Mouse (Mus musculus) retina, adult 2 months (tissue): ENCODE results near the gene Urb2.

Experiments used
- DNase-seq: peaks from one replicate; pipeline ENCODE4 v3.0.0-alpha.2; 2012; ENCODE audit warnings: low read depth, low spot score

Urb2 gene

DNA sequence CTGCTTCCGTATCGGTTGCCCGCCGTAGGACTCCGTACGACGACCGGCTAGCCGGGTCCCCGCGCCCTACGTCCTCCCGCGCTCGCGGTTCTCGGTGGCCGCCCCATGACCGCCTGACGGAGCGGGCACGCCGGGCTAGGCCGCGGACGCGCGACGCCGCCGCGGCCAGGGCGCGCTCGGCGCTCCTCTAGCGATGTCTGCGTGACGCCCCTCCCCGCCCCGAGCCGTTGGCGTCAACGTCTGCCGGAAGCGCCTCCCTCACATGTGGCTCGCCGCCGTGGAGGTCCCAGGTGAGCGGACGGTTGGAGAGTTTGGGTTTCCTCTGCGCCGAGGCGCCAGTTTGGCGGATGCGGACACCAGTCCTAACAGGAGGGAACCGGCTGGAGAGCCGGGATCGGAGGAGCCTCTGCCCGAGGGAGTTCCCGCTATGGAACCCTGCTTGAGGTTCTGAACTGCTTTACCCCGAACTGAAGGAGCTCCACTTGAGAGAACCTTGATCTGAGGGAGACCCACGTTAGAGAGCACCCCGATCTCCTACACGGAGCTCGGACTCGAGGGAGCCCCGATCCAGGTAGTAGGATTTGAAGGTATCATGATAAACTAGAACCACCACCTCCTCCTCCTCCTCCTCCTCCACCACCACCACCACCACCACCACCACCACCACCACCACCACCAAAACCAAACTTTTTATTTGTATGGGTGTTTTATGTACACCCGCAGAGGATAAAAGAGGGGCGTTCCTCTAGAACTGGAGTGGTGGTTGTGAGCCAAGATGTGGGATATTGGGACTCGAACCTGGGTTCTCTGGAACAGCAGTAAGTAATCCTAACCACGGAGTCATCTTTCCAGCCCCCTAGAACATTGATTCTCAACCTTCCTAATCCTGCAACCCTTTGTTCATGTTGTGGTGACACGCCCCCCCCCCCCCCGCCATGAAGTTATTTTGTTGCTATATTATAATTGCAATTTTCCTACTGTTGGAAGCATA, at the start of gene Urb2, which contains the start of gene Taf5l:
TSS of gene Urb2 (plus strand) at position 272 of the 991 bp plus-strand sequence.
TSS of gene Taf5l (minus strand) at position 161 of the 991 bp plus-strand sequence.
- peak; percentile 77 for DNase-seq

GRCm38 (mm10) chr8:123973495-123973894, 47.8 kb upstream of the Urb2 start:
- no peak for DNase-seq

GRCm38 (mm10) chr8:123977499-123977898, 43.8 kb upstream of the Urb2 start:
- no peak for DNase-seq

DNA sequence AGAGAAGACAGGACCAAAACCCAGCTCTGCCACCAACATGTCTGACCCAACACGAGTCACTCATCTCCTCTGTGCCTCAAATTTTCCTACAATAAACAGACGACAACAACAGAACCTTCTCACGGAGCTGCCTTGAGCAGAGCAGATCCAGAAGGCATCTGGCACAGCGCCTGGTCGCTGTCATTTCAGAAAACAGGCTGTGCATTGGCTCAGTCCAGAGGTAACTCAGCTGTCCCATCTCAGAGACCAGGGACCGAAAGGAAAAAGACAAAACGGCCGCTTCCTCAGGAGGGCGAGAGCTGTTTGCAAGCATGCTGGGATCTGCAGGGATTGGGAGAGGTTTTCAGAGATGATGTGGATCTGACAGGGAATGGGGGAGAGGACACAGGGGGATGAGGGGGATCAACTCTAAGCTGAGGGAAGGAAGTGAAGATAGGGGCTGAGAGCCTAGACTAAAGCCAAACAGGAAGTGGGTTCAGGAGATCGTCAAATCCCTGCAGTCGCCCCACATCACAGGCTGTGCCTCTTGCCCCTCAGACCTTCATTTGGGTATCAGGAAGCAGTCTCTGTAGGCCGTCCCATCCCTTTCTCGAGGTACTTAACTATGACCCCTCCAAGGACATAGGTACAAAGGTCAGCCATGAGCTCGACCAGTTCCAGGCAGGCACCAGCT, 43.0 kb upstream of the Urb2 start:
- no peak for DNase-seq

GRCm38 (mm10) chr8:123978926-123979325, 42.4 kb upstream of the Urb2 start:
- no peak for DNase-seq

GRCm38 (mm10) chr8:123980239-123980638, 41.1 kb upstream of the Urb2 start:
- DNase-seq, result no peak

DNA sequence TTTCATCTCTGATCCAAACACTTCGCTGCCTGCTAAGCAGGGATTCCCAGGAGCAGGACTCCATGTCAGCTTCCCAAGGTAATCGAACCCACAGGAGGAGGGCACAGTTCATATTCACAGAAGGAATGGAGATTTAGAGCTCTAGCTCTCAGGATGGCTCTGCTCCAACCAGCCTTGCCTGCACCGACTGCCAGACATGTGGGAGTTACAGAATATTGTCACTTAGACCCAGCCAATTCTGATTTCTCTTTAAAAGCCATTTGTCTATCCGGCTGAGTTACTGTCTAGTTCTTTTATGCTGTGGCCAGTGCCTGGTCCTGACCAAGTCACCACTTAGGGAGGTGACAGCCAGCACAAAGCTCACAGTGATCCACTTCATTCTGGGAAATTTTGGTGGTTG, 39.6 kb upstream of the Urb2 start:
- no peak for DNase-seq

DNA sequence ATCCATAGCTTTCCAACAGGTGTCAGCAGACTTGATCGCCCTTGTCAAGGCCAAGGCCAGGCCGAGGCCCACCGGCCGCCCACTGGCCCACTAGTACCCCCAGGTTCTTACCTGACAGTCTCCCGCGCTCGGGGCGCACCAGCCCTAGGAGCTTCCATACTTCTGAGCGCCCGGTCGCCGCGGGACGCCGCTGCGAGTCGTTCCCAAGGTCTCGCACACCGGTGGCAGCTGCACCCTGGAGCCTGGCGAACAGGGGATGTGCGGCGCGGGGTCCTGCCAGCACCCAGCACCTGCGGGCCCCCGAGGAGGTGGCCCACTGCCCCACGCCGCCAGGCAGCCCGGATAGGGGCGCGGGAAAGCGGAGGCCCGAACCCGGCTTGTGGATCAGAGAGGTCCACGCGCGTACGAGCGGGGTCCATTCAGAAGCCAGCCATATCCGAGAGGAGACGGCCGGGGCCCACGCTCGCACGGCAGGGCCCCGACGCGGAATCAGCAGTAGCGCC, 39.0 kb upstream of the Urb2 start:
- no peak for DNase-seq

DNA sequence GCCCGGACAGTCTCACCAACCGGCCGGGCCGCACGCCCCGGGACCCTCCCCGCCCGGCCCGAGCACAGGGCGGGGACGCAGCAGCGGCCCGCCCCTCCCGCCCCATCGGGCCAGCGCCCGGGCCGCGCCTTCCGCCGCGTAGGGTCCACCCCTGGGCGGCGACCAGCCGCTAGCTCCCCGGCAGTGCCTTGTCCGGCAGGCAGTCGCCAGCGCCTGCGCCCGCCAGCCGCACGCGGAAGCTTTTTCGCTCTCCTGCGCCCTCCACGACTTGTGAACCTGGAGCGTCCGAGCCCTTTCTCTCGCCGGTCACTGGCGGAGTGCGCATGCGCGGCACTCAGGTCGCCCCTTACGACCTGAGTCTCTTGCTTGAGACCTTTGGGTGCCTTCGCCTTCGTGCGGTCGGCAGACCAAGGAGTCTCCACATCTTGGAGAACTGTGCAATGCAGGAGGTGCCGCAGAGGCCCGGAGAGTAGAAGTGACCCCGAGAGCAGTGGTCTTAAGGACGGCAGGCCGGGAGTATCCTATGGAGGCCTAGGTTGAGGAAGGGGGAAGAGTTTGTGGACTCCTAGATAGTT, 38.4 kb upstream of the Urb2 start, which contains the start of gene Abcb10:
TSS of gene Abcb10 (minus strand) at position 297 of the 575 bp plus-strand sequence.
- DNase-seq, result peak; percentile 71

DNA sequence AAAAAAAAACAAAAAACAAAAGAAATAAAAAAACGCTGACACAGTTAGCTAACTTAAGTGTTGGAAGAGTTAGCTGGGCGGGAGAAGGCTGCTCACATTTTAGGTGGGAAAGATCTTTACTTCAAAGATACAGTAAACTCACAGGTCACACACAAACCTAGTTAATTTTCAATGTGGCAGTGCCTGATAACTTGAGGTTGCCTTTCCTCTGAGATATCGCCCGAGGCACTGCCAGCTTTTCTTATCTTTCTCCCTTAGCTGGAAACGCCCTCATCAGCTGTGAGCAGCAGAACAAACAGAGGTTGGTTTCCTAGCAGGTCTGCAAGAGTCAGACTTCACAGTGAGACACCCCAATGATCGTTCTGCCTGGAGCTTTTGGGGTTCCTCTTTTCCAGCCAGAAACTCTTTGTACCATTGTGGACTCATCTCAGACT, 32.7 kb upstream of the Urb2 start:
- no peak for DNase-seq

GRCm38 (mm10) chr8:123989128-123989527, 32.2 kb upstream of the Urb2 start:
- no peak for DNase-seq

- DNase-seq, result no peak
These were observed 30.8 kb upstream of the Urb2 start for GRCm38 (mm10) chr8:123990277-123991049.

DNA sequence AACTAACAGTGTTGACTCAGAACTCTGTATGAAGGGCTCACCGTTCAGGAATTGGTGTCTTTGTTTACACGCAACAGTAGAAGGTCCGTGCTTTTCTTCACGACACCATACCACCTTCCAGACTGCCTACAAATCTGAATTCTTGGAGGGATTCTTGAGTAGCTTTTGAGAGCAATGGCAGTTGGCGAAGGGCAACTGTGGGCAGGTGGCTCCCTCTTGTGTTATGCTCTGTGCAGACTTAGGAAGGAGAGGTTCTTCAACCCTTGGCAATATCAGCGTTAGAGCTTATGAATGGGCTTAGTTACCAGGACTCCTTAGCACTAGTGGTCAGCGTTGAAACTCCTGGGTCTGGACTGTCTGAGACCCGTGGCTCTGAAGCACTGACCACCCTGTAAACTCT, 28.7 kb upstream of the Urb2 start:
- no peak for DNase-seq

- no peak for DNase-seq
These were observed 27.7 kb upstream of the Urb2 start for GRCm38 (mm10) chr8:123993597-123993996.

DNA sequence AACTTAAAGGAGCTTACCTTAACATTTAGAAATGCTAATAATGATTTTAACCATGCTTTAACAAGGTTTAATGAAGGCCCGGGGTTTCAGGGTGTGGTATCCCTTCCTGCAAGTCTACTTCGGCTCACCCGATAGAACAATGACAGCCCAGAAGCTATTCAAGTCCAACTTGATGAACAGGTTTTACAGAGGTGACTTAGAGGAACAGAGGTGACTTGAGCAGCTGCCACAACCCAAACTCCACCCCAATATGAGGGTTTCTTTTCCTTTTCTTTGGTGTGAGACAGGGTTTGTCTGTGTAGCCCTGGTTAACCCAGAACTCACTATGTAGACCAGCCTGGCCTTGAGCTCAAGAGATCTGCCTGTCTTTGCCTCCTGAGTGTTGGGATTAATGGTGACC, 27.3 kb upstream of the Urb2 start:
- DNase-seq, result no peak

- DNase-seq, result no peak
These were observed 21.7 kb upstream of the Urb2 start for GRCm38 (mm10) chr8:123999568-123999967.

GRCm38 (mm10) chr8:124002546-124003108, 18.7 kb upstream of the Urb2 start:
- no peak for DNase-seq

DNA sequence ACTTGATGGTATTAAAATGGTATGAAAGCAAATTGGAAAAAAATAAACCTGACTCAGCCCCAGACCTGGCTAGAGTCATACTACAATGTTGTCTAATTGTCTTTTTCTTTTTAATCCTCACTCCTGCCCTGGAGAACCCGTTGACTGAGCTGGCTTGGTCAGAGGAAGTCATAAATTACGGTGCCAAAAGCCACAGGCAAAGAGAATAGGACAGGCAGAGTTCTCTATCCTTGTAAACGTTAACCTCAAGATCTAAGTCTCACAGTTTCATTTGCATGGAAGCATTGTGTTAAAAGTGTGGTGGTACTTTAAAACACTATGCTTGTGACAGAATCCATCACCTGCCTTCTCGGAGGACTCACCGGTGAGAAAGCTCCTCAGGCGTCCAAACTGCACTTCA, 13.5 kb upstream of the Urb2 start:
- no peak for DNase-seq

DNA sequence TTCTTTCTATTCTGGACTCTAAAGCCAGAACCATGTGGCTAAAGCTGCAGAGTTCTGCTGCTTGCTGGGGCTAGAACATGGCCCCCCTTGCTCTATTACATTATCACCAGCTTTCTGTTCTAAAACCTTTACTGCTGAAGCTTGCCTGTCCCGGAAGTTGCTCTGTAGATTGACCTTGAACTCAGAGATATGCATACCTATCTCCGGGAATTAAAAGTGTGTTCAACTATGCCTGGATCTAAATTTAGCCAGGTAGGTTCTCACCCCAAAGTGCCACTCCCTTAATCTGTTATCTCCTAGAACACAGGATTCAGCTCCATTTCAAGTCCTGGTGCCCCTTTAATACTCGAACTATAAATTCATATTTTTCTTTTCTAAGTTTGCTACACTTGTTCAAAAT, 9.7 kb upstream of the Urb2 start:
- DNase-seq, result no peak

DNA sequence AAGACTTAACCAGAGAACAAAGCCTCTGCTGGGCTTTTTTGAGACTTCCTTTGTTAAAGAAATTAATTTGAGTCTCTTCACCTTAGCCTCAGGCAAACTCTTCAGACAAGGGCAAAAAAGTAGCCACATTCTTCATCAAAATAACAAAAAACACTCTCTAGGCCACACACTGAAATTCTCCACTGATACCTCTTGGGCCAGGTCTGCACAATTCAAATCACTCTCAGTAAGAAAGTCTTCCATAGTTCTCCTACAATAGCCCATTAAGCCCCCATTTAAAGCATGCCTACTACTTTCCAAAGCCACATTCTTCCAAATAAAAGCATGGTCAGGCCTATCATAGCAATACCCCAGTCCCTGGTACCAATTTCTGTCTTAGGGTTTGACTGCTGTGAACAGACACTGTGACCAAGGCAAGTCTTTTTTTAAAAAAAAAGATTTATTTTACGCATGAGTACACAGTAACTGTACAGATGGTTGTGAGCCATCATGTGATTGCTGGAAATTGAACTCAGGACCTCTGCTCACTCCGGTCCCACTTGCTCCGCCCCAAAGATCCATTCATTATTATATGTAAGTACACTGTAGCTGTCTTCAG, 9.2 kb upstream of the Urb2 start:
- no peak for DNase-seq
